Mouse (Mus musculus): ENCODE data around the gene Dennd4a.

DNA sequence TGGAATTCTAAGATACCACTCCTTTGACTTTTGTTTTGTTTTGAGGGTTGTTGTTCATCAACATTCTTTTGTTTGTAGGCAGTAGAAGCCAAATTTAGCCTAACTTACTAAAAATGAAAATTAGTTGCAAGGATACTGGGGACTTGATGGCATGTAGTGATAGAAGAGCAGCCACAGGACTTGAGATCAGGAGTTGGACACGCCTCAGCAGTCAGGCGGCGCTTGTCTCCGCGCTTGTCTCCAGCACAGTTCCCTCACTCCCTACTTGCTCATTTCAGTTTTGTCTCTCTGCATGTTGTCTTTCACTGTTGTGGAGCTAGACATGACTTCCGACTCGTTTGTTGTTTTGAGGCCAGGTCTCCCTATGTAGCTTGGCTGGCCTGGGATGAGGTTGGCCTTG is 11.1 kb downstream of the Dennd4a start:
- TF ChIP-seq CTCF (IDR thresholded peaks at IDR 0.05) (no peak), EP300 (IDR thresholded peaks at IDR 0.05) (no peak)
